Comparison of ENCODE assay signal across 8 mouse cellular contexts in the genomic region with DNA sequence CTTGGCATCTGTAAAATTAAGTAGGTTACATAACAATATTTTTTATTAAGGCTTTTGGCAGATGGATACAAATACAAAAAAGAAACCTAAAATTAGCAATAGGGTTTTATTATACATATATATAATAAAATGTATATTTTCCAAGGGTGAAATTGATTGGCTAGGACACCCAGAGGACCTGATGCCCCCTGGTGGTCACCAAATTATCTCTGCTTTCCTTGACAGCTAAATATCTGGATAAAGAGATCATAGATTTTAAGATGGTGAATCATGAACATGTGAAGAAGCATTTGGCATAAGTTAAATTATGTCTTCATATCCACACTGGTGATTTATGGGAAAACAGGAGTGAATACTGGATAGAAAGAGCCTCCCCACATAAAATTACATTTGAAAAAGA. TPM values are rescaled to one million over a fixed set of nuclear protein-coding genes. Genes with fewer than 3 reads are reported as not detected.
DNase-seq lines count a peak whose midpoint lies in the region; ATAC-seq and TF ChIP-seq lines count a peak whose summit lies in the region.

No protein-coding gene starts in this region.

- no peak overlapping the region for H3K4me3 ChIP-seq in layer of hippocampus, adult 2 months

- POLR2A ChIA-PET in Patski (lab: Charles Lee), result no interaction called here

- peaks cover 12% of the 10 kb centered on the region for H3K27me3 ChIP-seq in Patski

- ATAC-seq in Patski, result no peak
- no peak for ATAC-seq in activated CD4-positive, CD25-positive, alpha-beta regulatory T cell, adult 4 months

- in situ Hi-C loops in Patski (cut with MboI; ENCODE audit: low pct_unique_long_range_greater_than_20kb), result loop anchor here (10.0 to 25.0 kb wide), 2 partner anchors 264 to 846 kb away; no protein-coding TSS in a partner anchor

- CTCF ChIA-PET in Patski (lab: Charles Lee), result no interaction called here

- intact Hi-C loops in left cerebral cortex, postnatal 14 days (cut with DNase I), result no loop called here

- DNase-seq in adrenal gland, postnatal 14 days, result peak; percentile 39
- DNase-seq in adrenal gland, adult 8-10 months, result no peak
- DNase-seq in layer of hippocampus, adult 2 months (ENCODE audit: low spot score in 2 of 2), result peak in 1 of 2 experiments; percentile 41
- DNase-seq in layer of hippocampus, postnatal 14 days (ENCODE audit: low spot score in 2 of 2), result no peak
- DNase-seq in Patski (ENCODE audit: low read depth, low spot score), result no peak
- peak; percentile 46 to 48 for DNase-seq in left cerebral cortex, postnatal 14 days (ENCODE audit: low spot score in 2 of 2)
- no peak for DNase-seq in spleen, postnatal 4 days (ENCODE audit: low spot score in 2 of 2)

- peak; percentile 76 for TF ChIP-seq CTCF in layer of hippocampus, adult 2 months (conservative IDR thresholded peaks at IDR 0.05)
- peak; percentile 43 for TF ChIP-seq CTCF in Patski (IDR thresholded peaks at IDR 0.05)

- H3K27ac ChIP-seq in layer of hippocampus, adult 2 months, result no peak overlapping the region

RNA-seq across cellular contexts. Expression of a gene that starts 4.1 kb away (rescaled TPM):
- 2.4 and 3.1 TPM in 2 replicates for total RNA-seq in adrenal gland, postnatal 14 days (2021)
- 1 to 10 TPM; 2.8 to 5.9 (median 4.2) TPM for total RNA-seq in adrenal gland, adult 8-10 months (2022)
- 100 to 1,000 TPM; 210 to 222 TPM for total RNA-seq in layer of hippocampus, adult 2 months (2021)
- total RNA-seq in layer of hippocampus, postnatal 14 days (2021), result 100 to 1,000 TPM; 149 to 163 TPM
- 1.3 TPM for polyA plus RNA-seq in Patski (2021)
- 10 to 100 TPM; 71.6 to 73.5 TPM for total RNA-seq in left cerebral cortex, postnatal 14 days (2021)
- under 1 TPM in 1 of 2 experiments, not detected in 1; 0.22 TPM for polyA plus RNA-seq in activated CD4-positive, CD25-positive, alpha-beta regulatory T cell, adult 4 months (2017; shearing (Covaris generic))

Comparison
In these comparisons a context has a peak if more than half of its experiments do, and no peak if none do; other contexts are left out.
1. DNase-seq: peak in adrenal gland, postnatal 14 days (single experiment) and left cerebral cortex, postnatal 14 days (2 of 2); none in adrenal gland, adult 8-10 months (single experiment), layer of hippocampus, postnatal 14 days (0 of 2), Patski (single experiment) and spleen, postnatal 4 days (0 of 2).
2. RNA of a gene that starts 4.1 kb away (total RNA-seq): 210 to 222 TPM in layer of hippocampus, adult 2 months, 149 to 163 TPM in layer of hippocampus, postnatal 14 days and 71.6 to 73.5 TPM in left cerebral cortex, postnatal 14 days; 2.8 to 5.9 TPM in adrenal gland, adult 8-10 months and 2.4 to 3.1 TPM in adrenal gland, postnatal 14 days; every median in the first group is over 10 times any median in the second.